Mouse (Mus musculus) gastrocnemius, postnatal 10 days (tissue): ENCODE data around the gene Rprd1b. TPM values are rescaled to one million over a fixed set of nuclear protein-coding genes. Genes with fewer than 3 reads are reported as not detected.
A peak's percentile ranks its signal among the peaks of the same experiment; 100 is the strongest.

Experiments
- DNase-seq: peaks from one replicate; pipeline ENCODE4 v3.0.0; 2021; ENCODE audit warnings: mixed read lengths
- total RNA-seq, 2 experiments: library from RNA; stranded (reverse); gene quantifications; 2 replicates each; pipeline ENCODE4 v1.2.3; 2021

Rprd1b gene
- total RNA-seq, 2 experiments from 2014 or later, result 28.2 to 33.0 TPM

- no peak for DNase-seq
These were observed 98.9 kb downstream of the Rprd1b start for GRCm38 (mm10) chr2:158127245-158127644.

- no peak for DNase-seq
These were observed 99.6 kb downstream of the Rprd1b start for GRCm38 (mm10) chr2:158127872-158128271.

DNA sequence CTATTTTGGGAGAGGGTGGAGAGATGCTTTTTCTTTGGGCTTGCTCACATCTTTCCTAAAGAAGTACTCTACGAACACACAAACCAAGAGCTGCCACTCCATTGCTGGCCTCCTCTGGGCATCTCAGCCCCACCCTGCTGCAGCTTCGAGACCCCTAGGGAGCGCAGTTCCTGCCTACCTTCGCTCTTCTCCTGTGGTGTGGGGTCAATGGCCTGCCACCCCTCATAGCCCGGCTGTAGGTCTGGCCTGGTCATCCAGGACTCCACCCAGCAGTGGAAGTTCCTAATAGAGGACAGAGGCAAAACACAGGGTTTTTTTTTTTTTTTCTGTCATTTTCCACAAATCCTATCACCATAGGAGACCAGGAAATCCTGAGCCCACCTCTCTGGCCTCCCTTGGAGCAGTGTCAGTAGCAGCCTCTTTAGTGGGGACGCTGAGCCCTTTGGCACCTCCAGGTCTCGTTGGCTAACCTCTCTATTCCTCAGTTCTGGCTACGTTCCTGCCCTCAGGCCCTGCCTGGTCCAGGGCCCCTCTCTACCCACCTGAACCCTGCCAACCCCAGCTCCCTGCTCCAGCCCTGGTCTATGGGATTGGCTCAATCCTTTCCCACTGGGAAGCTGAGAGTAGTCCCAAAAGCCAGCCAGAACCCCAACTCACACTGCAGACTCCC lies 100.3 kb downstream of the Rprd1b start:
- DNase-seq, result no peak

DNA sequence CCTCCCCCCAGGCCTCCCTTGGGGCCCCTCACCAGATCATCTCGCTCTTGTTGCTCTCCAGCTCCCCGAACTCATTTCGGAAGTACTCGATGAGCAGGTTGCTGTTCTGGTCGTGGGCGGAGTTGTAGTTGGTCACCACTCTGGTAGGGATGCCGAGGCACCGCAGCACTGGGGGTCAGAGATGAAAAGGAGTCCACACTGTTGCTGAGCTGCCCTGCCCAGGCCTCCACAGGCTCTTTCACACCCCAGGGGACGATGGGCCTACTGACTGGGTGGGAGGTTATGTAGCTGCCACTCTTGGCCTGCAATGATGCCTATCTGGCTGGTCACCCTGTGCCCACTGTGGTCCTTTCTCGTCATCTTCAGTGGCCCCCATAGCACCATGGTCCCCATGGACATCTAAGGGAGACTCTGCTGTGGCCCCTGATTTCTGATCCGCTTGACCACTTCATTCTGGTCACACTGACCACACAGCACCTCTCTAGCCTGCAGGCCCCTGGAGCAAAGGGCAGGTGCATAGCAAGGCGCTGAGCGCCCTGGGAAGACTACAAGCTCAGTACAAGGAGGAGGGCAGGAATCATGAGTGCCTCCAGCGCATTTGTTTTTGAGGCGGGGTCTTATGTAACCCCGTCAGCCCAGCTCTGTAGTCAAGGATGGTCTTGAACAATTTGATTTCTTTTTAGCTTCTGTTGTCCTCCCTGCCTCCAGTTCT lies 101.2 kb downstream of the Rprd1b start:
- DNase-seq, result no peak

DNA sequence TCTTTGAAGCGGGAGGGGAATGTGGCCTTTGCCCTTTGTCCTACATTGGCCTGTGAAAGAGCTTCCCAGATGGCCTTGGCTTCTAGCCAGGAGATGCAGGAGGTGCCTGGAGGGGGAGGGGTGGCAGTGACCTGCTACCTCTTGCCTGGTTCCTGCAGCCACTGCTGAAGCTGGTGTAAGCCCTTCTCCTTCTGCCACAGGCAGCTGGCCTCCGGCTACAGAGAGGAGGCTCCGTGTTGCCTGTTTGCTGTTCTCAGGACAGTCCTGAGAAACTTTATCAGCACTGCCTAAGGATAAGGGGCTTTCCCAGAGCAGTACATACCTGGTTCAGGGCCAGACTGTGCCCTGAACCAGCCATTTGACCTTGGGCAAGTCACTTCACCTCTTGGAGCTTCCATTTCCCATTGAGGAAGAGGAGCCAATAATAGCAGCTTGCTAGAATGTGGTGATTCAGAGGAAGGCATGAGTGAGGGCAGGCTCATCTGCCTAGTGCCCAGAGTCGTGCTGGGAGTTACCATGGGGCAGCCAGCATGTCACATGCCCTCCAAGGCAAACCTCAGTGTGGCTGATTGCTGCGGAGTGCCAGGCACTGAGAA lies 102.2 kb downstream of the Rprd1b start:
- peak; percentile 43 for DNase-seq

DNA sequence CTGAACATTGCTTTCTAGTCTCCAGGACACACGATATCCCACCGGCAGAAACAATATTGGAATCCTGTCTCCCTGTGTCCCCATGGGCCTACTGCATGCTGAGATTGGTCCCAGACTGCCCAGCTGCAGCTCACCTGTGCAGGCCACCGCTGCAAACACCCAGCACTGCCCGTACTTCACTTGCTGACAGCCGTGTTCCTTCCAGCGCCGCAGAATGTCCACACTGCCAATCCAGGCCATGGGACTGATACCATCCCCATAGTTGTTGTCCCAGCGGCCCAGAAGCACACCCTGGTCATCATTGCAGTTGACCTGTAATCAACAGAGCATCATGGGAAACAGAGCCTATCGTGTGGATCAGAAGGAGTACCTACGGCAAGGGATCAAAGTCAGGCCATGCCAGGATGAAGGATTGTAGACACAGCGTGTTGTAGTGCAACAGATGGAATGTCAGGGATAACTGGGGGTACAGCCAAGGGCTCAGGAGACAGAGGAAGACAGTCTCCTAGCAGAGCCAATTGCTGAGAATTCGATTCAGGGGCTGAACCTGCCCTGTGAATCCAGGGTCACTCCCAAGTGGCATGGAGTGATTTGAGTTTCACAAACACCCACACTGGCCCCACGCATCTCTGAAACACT lies 103.0 kb downstream of the Rprd1b start:
- no peak for DNase-seq

DNA sequence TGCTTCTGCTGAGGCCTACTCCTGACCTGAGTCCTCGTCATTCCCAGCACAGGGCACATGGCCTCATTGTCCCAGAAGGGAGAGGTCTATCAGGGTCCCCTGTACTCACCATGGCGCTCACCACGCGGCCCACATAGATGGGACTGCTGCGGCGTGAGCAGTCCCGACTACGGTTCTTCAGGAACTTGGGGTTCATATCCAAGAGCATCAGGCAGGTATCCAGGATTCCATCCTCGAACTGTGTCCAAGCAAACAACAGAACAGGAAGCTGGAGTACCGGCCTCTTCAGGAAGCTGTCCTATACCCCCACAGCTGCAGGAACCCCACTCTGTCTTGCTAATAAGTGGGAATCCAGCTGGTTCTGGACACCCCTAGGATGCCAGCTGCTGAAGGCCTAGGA lies 104.0 kb downstream of the Rprd1b start:
- no peak for DNase-seq

- DNase-seq, result no peak
These were observed 104.8 kb downstream of the Rprd1b start for GRCm38 (mm10) chr2:158133050-158133449.

DNA sequence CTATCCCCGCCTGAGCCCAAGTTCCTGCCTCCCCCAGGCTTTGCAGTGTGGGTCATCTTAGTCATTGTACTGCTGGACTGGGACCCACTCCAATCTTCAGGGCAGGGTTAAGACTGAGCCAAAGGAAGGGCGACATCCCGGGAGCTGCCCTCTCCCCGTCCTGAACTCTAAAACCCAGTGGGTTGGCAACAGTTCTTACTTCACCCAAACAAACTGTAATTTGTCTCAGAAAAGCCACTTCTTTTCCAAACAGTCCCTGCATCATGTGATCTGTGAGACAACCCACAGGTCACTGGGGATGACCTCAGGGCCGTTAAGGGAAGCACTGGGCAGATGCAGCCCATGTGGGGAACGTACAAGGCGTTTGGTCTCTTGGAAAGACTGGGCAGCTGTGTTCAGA lies 107.9 kb downstream of the Rprd1b start:
- no peak for DNase-seq

- DNase-seq, result no peak
These were observed 109.5 kb downstream of the Rprd1b start for GRCm38 (mm10) chr2:158137771-158138170.

DNA sequence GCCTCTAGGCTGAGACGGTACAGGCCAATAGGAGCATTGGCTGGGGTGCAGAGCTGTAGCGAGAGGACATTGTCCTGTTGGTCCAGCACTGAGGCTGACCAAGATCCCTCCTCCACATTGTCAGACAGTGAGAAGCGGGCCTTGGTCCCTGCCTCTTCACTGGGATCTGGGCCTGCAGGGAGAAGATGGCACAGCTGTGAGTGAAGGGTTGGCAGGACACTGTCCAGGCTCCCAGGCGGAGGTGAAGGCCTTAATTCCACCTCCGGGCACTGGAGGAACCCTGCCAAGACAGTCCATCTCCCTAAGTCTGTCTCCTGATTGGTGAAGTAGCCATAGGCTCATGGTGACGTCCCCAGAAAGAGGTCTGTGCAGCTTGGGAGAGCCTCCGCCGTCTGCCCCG lies 110.5 kb downstream of the Rprd1b start:
- no peak for DNase-seq

GRCm38 (mm10) chr2:158139628-158140027 lies 111.3 kb downstream of the Rprd1b start:
- DNase-seq, result peak; percentile 73

GRCm38 (mm10) chr2:158140664-158141063 lies 112.4 kb downstream of the Rprd1b start:
- no peak for DNase-seq

- DNase-seq, result no peak
These were observed 113.0 kb downstream of the Rprd1b start for GRCm38 (mm10) chr2:158141271-158141670.

- no peak for DNase-seq
These were observed 113.6 kb downstream of the Rprd1b start for GRCm38 (mm10) chr2:158141690-158142440.

- DNase-seq, result no peak
These were observed 114.7 kb downstream of the Rprd1b start for GRCm38 (mm10) chr2:158142981-158143380.

DNA sequence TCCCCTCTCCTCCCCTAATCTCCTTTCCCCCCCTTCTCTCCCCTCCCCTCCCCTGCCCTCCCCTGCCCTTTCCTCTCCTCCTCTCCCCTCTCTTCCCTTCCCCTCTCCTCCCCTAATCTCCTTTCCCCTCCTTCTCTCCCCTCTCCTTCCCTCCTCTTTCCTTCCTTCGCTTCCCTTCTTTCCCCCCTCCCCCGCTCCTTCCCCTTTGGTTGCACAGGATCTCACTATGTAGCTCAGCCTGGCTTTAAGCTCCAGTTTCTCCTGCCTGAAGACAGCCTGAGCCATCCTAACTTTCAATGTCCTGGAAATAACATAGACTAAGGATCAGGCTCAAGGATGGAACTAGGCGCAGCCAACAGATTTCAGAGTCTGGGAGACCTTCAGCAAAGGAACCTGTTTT lies 115.5 kb downstream of the Rprd1b start:
- no peak for DNase-seq

- DNase-seq, result no peak
These were observed 116.0 kb downstream of the Rprd1b start for GRCm38 (mm10) chr2:158144263-158144662.

GRCm38 (mm10) chr2:158144750-158145527 lies 116.6 kb downstream of the Rprd1b start:
- DNase-seq, result no peak

- no peak for DNase-seq
These were observed 117.3 kb downstream of the Rprd1b start for GRCm38 (mm10) chr2:158145528-158146065.

DNA sequence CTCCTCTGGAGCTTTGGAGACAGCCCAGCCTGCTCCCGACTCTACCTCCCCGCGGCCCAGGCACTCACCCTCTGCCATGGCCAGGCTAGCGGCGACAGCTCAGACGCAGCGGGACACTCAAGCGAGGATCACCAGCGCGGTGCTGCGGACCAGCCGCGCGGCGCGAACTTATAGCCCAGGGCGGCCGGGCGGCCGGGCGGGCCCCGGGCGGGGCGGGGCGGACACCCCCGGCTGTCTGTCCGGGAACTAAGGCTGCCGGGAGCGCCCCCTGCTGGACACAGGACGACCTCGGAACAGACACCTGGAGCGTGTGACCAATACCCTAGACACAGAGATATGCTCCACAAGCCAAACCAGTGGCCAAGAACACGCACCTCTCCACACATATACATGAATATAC lies 117.9 kb downstream of the Rprd1b start, which contains the start of gene Tgm2:
Gene Tgm2, minus strand, starts transcription at position 214 of the 400 bp plus-strand sequence.
- peak; percentile 96 for DNase-seq
